Mouse (Mus musculus) brain, embryonic 14.5 days (tissue): ENCODE data around the gene Pdzd2. TPM values are rescaled to one million over a fixed set of nuclear protein-coding genes. Genes with fewer than 3 reads are reported as not detected.

Experiments
- DNase-seq: peaks from one replicate; pipeline ENCODE4 v3.0.0-alpha.2; 2011; ENCODE audit warnings: low read depth
- CTCF ChIP-seq: fragments of 200-500 bp; IDR thresholded peaks from 2 replicates; pipeline ENCODE4 v1.5.1; 2012; ENCODE audit warnings: inconsistent platforms, mild to moderate bottlenecking, moderate library complexity, borderline replicate concordance; ENCODE audit not compliant: insufficient read depth, insufficient read length; ENCODE audit errors: extremely low read depth
- POLR2A ChIP-seq: fragments of 200-500 bp; IDR thresholded peaks from 2 replicates; pipeline ENCODE4 v1.6.1; 2012; ENCODE audit warnings: mild to moderate bottlenecking, inconsistent platforms, borderline replicate concordance; ENCODE audit not compliant: poor library complexity, insufficient read depth, insufficient read length, severe bottlenecking; ENCODE audit errors: extremely low read depth
- polyA plus RNA-seq: library from polyadenylated mRNA; depleted of rRNA; stranded (reverse); fragments of >200 nt; gene quantifications from 2 replicates; pipeline ENCODE4 v1.2.3, GENCODE M21; 2012

Pdzd2 gene
- polyA plus RNA-seq, 1 experiment, result 7.7 TPM

DNA sequence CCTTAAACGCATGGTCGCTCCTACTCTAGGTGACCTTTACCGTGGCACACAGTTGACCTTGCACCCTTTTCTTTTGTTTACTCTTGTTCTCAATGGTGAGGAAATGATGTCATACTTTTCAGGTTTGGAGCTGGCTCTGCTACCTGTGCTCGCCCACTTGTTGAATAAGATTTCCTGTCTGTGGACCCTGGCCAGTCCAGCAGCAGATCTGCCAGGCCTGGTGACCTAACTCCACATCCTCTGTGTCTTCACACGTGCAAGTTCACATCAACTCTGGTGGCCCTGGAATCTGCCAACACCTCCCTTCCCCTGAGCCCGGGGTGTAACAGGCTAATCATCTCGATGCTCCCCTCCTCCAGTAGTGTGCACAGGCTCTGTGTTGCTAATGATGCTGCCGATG is 122.5 kb downstream of the Pdzd2 start:
- TF ChIP-seq CTCF, result no peak
- TF ChIP-seq POLR2A, result no peak

DNA sequence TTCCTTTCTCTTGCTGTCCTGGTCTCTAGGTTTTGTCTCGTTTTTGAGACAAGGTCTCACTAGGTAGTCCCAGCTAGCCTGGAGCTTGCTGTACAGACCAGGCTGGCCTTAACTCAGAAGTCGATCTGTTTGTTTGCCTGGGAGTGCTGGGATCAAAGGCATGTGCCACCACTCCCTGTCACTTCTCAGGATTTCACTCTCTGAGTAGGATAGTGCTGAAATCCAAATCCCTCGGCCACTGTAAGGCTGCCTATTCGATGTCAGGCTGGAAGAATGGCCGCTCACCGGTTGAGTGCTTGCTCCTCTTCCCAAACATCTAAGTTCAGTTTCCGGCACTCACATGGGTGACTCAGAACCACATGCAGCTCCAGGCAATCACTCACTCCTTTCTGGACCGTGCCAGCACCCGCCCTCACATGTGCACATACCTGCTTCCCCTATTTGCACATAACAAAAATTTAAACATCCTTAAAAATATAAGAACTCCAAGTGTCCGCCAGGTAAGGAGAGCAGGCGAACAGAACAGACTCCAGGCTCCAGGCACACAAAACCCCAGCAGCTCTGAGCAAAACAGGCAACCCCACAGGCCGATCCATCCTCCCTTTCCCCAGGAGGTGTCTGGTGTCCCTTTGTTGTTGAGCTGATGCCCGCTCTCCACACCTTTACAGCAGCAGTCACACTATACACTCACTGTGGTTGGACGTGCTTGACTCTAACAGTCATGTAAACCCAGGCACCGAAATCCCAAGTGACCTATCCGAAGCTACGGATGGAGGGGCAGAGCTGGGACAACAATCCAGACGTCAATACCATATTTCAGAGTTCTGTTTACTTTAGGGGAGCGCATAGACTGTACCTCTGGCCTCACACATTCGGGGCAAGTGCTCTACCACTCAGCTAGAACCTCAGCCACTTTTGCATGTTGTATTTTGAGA is 124.5 kb downstream of the Pdzd2 start:
- DNase-seq, result no peak
- TF ChIP-seq POLR2A (no peak), CTCF (no peak)

More for the DNA sequence above, 122.5 kb downstream of the Pdzd2 start:
- no peak for DNase-seq

DNA sequence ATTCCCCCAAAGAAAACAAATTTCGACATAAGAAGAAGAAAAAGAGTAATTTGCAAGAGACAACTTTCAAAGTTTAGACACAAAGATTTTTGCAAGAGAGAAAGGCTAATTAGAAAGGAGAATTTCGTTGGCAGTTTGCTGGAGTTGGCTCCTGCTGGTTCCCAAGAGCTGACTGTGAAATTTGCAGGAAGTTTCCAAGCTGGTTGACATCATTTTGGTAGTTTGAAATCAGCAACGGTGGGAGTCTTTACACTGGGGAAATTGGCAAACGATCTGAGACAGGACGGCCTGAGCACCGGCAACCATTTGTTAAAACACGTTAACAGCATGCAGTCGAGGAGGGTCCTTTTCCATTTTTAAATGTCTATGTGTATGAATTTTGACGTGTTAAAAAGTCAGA is 125.7 kb downstream of the Pdzd2 start:
- DNase-seq, result peak; percentile 82

DNA sequence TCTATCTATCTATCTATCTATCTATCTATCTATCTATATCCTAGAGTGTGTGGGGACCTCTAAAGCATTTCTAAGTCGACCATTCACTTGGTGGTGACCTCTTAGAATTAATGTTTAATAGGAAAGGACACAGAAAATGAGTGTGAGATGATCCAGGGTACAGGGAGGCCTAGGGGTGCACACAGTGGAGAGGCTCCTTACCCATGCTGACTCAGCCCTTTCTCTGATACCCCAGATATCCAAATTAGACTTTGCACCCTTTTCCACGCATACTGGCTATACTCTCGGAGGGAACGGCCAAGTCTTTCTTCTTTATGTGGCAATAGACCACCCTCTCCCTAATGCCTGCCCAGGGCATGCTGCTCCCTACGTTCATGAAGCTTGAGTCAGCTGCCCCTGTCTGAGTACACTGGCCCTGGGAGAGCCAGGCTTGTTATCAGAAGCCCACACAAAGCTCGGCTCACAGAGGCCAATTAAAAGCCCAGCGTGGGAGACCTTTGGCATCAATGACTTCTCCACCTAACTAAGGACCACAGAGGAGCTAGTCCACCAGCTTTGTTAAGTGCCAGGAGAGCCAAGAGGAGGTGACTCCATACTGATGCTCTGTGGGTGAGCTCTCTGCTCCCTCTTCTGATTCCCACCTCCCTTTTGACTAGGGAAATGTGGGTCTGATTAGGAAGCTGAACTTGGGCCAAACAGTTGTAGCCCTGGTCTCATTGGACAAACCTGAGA is 126.6 kb downstream of the Pdzd2 start:
- TF ChIP-seq CTCF (no peak), POLR2A (no peak)
- no peak for DNase-seq

More for the DNA sequence above, 125.7 kb downstream of the Pdzd2 start:
- TF ChIP-seq CTCF, result no peak
- no peak for TF ChIP-seq POLR2A

DNA sequence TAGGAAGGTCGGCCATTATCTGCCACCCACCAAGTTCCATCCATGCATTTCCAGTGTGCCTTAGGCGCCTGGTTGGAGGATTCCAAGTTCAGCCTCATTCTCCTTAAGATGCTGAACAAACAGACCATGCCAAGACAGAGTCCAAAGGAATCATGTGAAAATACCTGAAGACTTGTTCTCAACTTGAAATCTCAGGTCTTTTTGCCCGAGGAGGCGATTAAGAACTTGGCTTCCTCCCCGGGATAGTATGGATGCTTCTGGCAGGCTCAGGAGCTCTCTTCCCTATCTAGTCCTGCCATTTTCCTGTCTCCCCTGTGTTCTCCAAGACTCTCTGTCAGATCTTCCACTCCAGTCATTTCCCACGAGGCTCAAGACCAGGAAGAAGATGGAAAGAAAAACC is 131.6 kb downstream of the Pdzd2 start:
- DNase-seq, result no peak
- TF ChIP-seq POLR2A (no peak), CTCF (no peak)

DNA sequence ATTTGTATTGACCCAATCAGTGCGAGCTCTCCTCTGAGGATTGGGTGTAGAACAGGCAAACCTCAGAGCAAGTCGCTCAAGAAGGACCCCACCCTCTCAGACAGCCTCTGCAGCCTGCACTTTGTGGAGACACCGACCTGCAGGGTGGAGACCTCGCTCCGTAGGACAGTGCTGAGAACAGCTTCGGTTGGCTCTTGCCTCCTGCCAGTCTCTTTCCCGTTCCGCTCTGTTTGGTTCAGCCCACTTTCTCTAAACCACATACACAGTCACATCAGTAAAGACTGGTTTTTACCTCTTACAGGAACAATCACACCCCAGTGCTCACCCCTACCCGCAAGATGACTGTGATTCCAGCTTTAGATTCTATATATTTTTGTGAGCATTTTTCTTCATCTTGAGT is 133.4 kb downstream of the Pdzd2 start:
- TF ChIP-seq POLR2A (no peak), CTCF (no peak)
- no peak for DNase-seq

DNA sequence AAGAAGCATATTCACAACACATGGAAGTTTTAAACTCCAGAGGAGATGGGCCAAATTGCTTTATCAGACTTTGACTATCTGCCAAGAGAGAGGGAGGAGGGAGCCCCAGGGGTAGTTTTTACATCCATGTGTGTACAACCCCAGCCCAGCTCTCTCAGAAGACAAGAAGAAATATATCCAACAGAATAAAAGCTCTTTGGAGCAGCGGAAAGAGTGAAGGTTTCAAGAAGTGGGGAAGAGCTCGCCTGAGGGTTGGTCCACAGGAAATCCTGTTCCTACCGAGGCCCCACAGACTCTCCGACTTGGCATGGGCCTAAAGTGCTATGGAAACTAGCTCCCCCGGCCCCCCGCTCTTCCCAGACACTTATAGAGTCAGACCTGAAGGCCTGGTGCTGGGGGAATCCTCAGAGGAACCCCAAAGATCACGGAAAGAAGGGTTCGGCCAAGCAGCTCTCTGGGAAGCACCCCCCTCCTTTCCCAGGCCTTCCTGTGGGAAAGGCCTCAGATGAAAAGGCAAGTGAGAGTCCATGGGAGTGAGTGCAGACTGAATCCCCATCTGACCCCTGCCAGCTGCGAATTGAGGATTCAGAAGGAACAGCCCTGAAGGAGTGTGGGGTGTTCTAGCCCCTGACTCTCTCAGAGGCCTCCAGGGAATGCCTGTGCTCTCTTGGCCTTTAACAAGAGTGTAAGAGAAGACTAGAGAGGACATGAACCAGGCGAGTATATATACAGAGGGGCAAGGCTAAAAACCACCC is 134.3 kb downstream of the Pdzd2 start:
- DNase-seq, result peak; percentile 30

DNA sequence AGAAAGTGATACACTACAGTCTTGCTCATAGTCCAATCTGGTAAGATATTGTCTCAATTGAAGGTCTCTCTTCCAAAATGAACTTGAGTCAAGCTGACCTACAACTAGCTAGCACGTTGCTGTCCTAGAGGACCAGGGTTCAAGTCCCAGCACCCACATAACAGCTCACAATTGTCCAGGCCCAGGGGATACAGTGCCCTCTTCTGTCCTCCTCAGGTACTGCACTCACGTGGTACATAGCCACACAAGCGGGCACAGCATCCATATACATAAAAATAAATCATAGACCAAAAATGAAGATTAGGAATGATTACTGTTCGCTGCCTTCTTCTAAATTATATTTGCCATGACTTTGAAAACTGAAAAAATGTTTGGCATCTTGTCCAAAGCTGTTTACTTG is 136.1 kb downstream of the Pdzd2 start:
- peak; percentile 26; the same call in 1 of the 2 replicates for TF ChIP-seq CTCF
- no peak for TF ChIP-seq POLR2A
- DNase-seq, result no peak

More for the DNA sequence above, 134.3 kb downstream of the Pdzd2 start:
- TF ChIP-seq POLR2A, result no peak
- TF ChIP-seq CTCF, result no peak

DNA sequence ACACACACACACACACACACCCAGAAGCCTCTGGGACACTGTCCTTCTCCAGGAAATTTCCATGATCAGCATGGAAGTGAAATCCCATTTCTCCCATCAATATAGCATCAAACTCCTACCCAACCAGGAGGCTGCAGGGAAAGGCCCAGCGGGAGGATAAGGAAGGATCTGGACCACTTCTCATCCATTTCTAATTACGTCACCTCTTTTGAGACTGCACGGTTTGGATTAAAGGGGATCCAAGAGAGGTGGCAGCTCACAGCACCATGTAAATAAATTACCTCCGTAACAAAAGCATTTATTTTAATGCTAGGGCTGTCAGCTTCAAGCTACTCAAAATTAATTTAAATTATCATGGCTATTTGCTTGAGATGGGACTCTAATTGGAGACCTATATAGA is 146.6 kb downstream of the Pdzd2 start:
- DNase-seq, result peak; percentile 30
- no peak for TF ChIP-seq POLR2A
- no peak for TF ChIP-seq CTCF

DNA sequence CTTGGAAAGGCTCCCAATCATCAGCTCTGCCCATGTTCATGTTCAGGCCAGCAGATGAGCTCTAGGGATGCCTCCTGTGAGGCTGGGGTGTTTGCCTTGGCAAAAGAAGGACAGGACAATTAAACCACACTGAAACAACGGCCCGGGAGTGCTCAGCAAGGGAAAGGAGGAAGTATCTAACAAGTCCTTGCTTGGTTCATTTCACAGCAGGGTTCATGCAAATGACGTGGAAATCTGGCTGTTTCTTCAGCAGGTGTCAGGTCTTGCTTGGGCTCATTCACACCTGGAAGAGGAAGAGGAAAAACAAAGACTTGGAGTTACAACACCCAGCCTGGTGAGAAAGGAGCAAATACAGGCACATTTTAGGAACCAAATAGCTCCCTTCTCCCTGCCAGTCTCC is 147.1 kb downstream of the Pdzd2 start:
- no peak for DNase-seq
- TF ChIP-seq POLR2A (no peak), CTCF (no peak)

DNA sequence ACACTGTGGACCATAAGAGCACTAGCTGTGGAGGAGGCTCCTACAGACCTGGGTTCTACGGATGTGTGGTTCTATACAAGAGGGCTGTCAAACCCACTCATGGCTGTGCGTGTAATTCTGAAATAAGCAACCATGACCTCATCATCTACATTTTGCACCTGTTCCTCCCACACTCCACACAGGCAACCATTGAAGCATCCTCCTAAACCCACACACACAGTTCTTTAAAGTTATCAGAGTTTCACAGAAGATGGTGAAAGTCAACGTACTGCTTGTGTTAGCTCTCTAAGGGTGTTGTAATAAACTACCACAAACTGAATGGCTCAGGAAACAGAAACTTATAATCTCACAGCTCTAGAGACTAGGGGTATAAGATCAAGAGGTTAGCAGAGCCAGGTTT is 151.1 kb downstream of the Pdzd2 start:
- DNase-seq, result no peak
- TF ChIP-seq CTCF, result no peak
- no peak for TF ChIP-seq POLR2A
